Mouse (Mus musculus) lung, postnatal 0 days (tissue): ENCODE data around the gene Pde4d.

Experiments
- CTCF ChIP-seq: IDR thresholded peaks from 2 replicates; pipeline ENCODE4 v1.5.1; 2016; ENCODE audit warnings: antibody characterized with exemption, mild to moderate bottlenecking
- EP300 ChIP-seq: IDR thresholded peaks from 2 replicates; pipeline ENCODE4 v1.6.1; 2016; ENCODE audit warnings: antibody characterized with exemption, mild to moderate bottlenecking, control low read depth

GRCm38 (mm10) chr13:109228967-109229617 is 779.3 kb downstream of the Pde4d start:
- TF ChIP-seq CTCF (peak; percentile 85), EP300 (peak; percentile 38; the same call in 1 of the 2 replicates)
